Mouse (Mus musculus) heart, adult 10 weeks (tissue): ENCODE results near the gene Slc25a31. TPM values are rescaled to one million over a fixed set of nuclear protein-coding genes. Genes with fewer than 3 reads are reported as not detected.

Experiments used
- polyA plus RNA-seq: library from polyadenylated mRNA; stranded (reverse); fragments of 350-450 nt; fragmentation: Illumina TruSeq; extraction: RNeasy Lipid Tissue Mini Kit (QIAGEN cat#74804); gene quantifications from one replicate; pipeline ENCODE4 v1.2.3, GENCODE M21; 2014; ENCODE audit warnings: low read depth, low replicate concordance

Slc25a31 gene
- 0.47 TPM for polyA plus RNA-seq

GRCm38 (mm10) chr3:40708655-40709054, at the start of gene Slc25a31:
TSS of gene Slc25a31 (plus strand) at chr3:40708855.

GRCm38 (mm10) chr3:40744024-40744835, 35.6 kb downstream of the Slc25a31 start, which contains the start of gene Hspa4l:
TSS of gene Hspa4l (plus strand) at chr3:40744495.

Other genes starting within 250 kb of the Slc25a31 start
- gene Intu, start 177.6 kb upstream of the Slc25a31 start, polyA plus RNA-seq, result 18.6 TPM
- 34.6 TPM for gene Hspa4l, start 35.6 kb downstream of the Slc25a31 start, polyA plus RNA-seq
- gene Plk4, start 91.2 kb downstream of the Slc25a31 start, polyA plus RNA-seq, result 1.3 TPM
- gene Mfsd8, start 138.0 kb downstream of the Slc25a31 start, polyA plus RNA-seq, result 15.7 TPM
- gene Abhd18, start 138.1 kb downstream of the Slc25a31 start, polyA plus RNA-seq, result 60.2 TPM
- 0.29 TPM for gene 1700034I23Rik, start 193.7 kb downstream of the Slc25a31 start, polyA plus RNA-seq
- 81.1 TPM for gene Larp1b, start 241.0 kb downstream of the Slc25a31 start, polyA plus RNA-seq